Mouse (Mus musculus) lung, adult 2 months (tissue): Measurements from ENCODE around the gene Vmn1r129. TPM values are rescaled to one million over a fixed set of nuclear protein-coding genes. Genes with fewer than 3 reads are reported as not detected.
"Not testable (repeated sequence)": the region's sequence is repeated elsewhere in the genome, so short reads cannot be mapped to it uniquely, and the experiment has no call there.

ENCODE experiments used
- DNase-seq: peaks from one replicate; pipeline ENCODE4 v3.0.0; 2022
- H3K4me1 ChIP-seq: fragments of 200-500 bp; 2 replicates; pipeline ENCODE4 v1.6.1; 2011; ENCODE audit warnings: low read length; ENCODE audit not compliant: control insufficient read depth, insufficient read depth
- H3K4me3 ChIP-seq: fragments of 200-500 bp; replicated peaks from 2 replicates; pipeline ENCODE3; 2011; ENCODE audit warnings: low read depth, mild to moderate bottlenecking, control low read depth, low read length; ENCODE audit errors: extremely low read depth
- WGBS: fragments of 180-500 bp; shearing (Covaris S2); methylation state at CpG from one replicate; pipeline ENCODE4 v1.1.7; 2018; 5-methylcytosine and 5-hydroxymethylcytosine counted together
- polyA plus RNA-seq: library from polyadenylated mRNA; depleted of rRNA; stranded (reverse); fragments of >200 nt; gene quantifications from 2 replicates; pipeline ENCODE4 v1.2.3, GENCODE M21; 2012; rRNA removed

Gene Vmn1r129
- not detected in 2 replicates for polyA plus RNA-seq

GRCm38 (mm10) chr7:21361191-21361590 lies at the start of gene Vmn1r129:
TSS of gene Vmn1r129 (minus strand) at chr7:21361291.
- no CpG with 5 or more reads among the region's 1 CpGs for WGBS
- not testable (repeated sequence) for DNase-seq, H3K4me1 ChIP-seq, H3K4me3 ChIP-seq

- not testable (repeated sequence) for H3K4me1 ChIP-seq, DNase-seq, H3K4me3 ChIP-seq
- 49% methylated on average over 1 of the region's 1 CpGs for WGBS
Observed at GRCm38 (mm10) chr7:21349073-21349472, 12.0 kb downstream of the Vmn1r129 start, which contains the start of gene Vmn1r128. TSS of gene Vmn1r128 (plus strand) at chr7:21349373.

- DNase-seq, H3K4me1 ChIP-seq, H3K4me3 ChIP-seq: not testable (repeated sequence)
- no CpG with 5 or more reads among the region's 3 CpGs for WGBS
Observed at GRCm38 (mm10) chr7:21319761-21320160, 41.3 kb downstream of the Vmn1r129 start, which contains the start of gene Vmn1r127. TSS of gene Vmn1r127 (minus strand) at chr7:21319861.

Other genes with a start within 250 kb of the Vmn1r129 start
- gene Vmn1r122, start 227.2 kb downstream of the Vmn1r129 start, polyA plus RNA-seq, result not detected in 2 replicates
- not detected in 2 replicates for gene Vmn1r123, start 199.1 kb downstream of the Vmn1r129 start, polyA plus RNA-seq
- not detected in 2 replicates for gene Gm5157, start 170.9 kb downstream of the Vmn1r129 start, polyA plus RNA-seq
- not detected in 2 replicates for gene Vmn1r124, start 100.7 kb downstream of the Vmn1r129 start, polyA plus RNA-seq
- gene Vmn1r125, start 89.1 kb downstream of the Vmn1r129 start, polyA plus RNA-seq, result not detected in 2 replicates
- not detected in 2 replicates for gene Vmn1r126, start 59.8 kb downstream of the Vmn1r129 start, polyA plus RNA-seq
- gene Vmn1r127, start 41.4 kb downstream of the Vmn1r129 start, polyA plus RNA-seq, result not detected in 2 replicates
- not detected in 2 replicates for gene Vmn1r128, start 11.9 kb downstream of the Vmn1r129 start, polyA plus RNA-seq
- gene Gm6882, start 71.5 kb upstream of the Vmn1r129 start, polyA plus RNA-seq, result not detected in 2 replicates
- gene Vmn1r130, start 150.5 kb upstream of the Vmn1r129 start, polyA plus RNA-seq, result not detected in 2 replicates
- gene Vmn1r131, start 184.8 kb upstream of the Vmn1r129 start, polyA plus RNA-seq, result not detected in 2 replicates